Mouse (Mus musculus) G1E (cell line): ENCODE results near the gene Gchfr.

ENCODE experiments used
- CTCF ChIP-seq: IDR thresholded peaks from 2 replicates; pipeline ENCODE4 v1.5.1; 2012; ENCODE audit warnings: low read depth, low read length, inconsistent platforms, mixed read lengths
- GATA1 ChIP-seq: IDR thresholded peaks from 2 replicates; pipeline ENCODE4 v1.6.1; 2012; ENCODE audit warnings: borderline replicate concordance, low read length, inconsistent platforms, mixed read lengths

DNA sequence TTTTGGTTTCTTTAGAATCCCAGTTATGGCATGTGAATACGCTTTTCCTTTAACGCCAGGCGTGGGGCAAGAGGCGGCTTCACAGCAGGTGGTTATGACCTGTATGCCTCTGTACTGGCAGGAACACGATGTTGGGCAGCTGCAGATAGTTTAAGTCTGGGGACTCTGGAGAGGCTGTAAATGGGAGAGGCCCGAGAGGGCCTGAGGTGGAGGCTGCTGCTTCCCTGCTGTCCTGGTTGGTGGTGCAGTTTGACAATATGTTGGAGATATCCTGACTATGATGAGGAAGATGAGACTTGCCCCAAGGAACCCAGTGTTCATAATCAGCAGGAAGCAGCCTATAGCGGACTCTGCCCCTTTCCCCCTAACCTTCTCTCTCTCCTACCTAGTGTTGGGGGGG is 15.3 kb downstream of the Gchfr start:
- TF ChIP-seq CTCF (no peak), GATA1 (no peak)
